Mouse (Mus musculus) monocyte, adult 59 days (primary cell): Measurements from ENCODE around the gene Bak1. TPM values are rescaled to one million over a fixed set of nuclear protein-coding genes. Genes with fewer than 3 reads are reported as not detected.

Source experiments
- total RNA-seq, 2 experiments: library from RNA; stranded (reverse); gene quantifications; one replicate each; pipeline ENCODE4 v1.2.4; 2023

The Bak1 gene
- total RNA-seq, result 100 to 1,000 TPM; 100 to 107 TPM

DNA sequence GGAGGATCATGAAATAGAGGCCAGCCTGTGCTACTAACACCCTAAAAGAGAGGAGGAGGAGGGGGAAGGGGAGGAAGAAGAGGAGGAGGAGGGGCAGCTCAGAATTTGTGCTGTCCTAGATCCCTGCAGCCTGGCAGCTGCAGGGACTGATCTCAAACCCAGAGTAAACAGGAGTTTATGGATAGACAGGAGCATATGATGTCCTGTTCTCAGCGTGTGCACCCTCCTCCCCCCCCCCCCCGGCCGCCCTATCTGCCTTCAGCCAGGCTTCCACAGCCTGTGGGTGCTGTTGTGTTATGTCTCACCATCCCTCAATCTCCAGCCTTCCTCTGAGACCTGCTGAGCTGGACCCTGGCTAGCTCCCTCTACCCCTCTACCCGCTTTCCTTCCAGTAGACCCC lies at the start of gene Bak1:
Gene Bak1, minus strand, starts transcription at position 101 of the 400 bp plus-strand sequence.

DNA sequence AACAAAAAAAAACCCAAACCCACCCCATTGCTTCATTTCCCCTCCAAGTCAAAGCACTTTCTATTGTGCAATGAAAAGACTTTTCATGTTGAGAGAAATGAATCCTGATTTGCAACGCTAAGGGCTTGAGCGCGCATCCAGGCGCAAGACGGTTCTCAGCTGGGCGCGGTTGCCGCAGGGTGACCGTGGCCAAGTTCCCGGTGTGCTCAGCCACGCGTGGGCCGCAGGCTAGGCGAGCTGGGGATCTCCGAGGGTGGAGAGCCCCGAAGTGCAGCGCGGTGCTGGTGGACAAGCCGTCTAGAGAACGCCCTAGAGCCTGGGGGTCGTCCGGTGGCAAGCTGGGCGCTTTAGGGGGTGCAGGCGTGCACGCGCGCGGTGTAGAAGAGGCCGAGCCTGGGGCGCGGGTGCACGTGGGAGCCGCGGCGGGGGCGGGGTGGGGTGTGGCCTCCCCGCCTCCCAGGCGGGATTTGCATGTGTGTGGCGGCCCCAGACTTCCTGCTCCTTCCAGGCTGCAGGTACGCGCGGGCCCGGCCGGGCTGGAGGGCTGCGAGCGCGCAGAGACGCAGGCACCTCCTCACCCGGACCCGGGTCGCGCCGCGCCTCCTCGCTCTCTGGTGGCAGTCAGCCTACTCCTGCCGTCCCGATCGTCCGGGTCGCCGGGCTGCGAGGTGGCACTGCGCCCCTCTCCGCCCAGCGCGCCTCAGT lies 28.2 kb upstream of the Bak1 start, which contains the start of gene Itpr3:
Gene Itpr3, plus strand, starts transcription at position 493 of the 705 bp plus-strand sequence.

DNA sequence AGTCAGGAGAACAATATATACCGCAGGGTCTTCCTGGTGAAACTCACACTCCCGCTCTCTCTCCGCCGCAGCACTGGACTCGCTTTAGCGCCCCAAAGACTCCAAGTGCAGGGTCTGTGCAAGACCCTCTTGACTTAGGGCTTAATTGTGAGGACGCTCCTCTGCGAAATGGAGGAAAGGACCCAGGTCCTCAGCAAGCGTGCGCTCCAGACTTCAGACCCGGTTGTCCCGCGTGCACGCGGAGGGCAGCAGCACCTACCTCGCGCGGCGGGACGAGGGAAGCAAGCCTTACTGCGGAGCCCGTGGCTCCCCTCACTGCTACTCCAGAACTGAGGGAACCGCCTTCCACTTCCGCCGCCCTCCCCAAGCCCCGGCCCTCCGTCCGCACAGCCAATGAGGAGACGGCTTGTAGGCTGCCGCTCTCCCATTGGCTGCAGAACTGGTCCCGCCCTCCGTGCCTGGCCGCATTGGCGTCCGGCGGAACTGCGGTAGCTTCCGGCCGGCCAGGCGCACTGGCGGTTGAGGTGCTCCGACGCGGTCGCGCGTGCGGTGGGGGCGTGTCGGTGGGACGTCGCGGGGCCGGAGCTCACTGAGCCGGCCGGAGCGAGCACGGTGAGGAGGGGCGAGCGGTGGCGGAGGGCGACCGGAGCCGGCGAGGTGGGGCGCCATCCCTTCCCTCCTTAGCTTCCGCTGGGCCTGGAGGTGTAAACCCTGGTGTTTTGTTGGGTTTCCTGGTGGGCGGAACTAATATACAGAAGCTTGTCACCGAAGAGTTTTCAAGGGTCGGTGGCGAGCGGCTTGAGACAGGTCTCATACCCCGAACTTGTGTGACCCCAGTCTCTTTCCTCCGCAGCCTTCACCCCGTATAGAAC lies 55.9 kb downstream of the Bak1 start, which contains the start of gene Zbtb9:
Gene Zbtb9, plus strand, starts transcription at position 465 of the 872 bp plus-strand sequence.

Other genes with a start within 250 kb of the Bak1 start
- 10 to 100 TPM; 14.9 to 16.1 TPM for gene Bnip1, start 247.9 kb downstream of the Bak1 start, total RNA-seq
- under 1 TPM in 1 of 2 experiments, not detected in 1; 0.33 TPM for gene Nkx2-5, start 184.0 kb downstream of the Bak1 start, total RNA-seq
- gene Kifc5b, start 111.9 kb downstream of the Bak1 start, total RNA-seq, result 1 to 10 TPM; 1.3 to 2.1 TPM
- 10 to 100 TPM; 33.5 to 36.3 TPM for gene Phf1, start 96.0 kb downstream of the Bak1 start, total RNA-seq
- gene Cuta, start 89.4 kb downstream of the Bak1 start, total RNA-seq, result 10 to 100 TPM; 84.9 to 92.8 TPM
- gene Syngap1, start 87.8 kb downstream of the Bak1 start, total RNA-seq, result 1 to 10 TPM; 1.8 to 4.4 TPM
- 10 to 100 TPM; 10.5 to 11.1 TPM for gene Zbtb9, start 55.8 kb downstream of the Bak1 start, total RNA-seq
- 10 to 100 TPM; 10.4 to 10.6 TPM for gene Itpr3, start 28.3 kb upstream of the Bak1 start, total RNA-seq
- gene Uqcc2, start 104.9 kb upstream of the Bak1 start, total RNA-seq, result 10 to 100 TPM; 51.8 to 64.8 TPM
- 10 to 100 TPM in 1 of 2 experiments, 1 to 10 TPM in 1; 9.6 to 12.1 TPM for gene Ip6k3, start 138.8 kb upstream of the Bak1 start, total RNA-seq
- gene Lemd2, start 175.5 kb upstream of the Bak1 start, total RNA-seq, result 10 to 100 TPM; 67.5 to 75.6 TPM